Mouse (Mus musculus) kidney, embryonic 16.5 days (tissue): ENCODE measurements around the gene Pelo. TPM values are rescaled to one million over a fixed set of nuclear protein-coding genes. Genes with fewer than 3 reads are reported as not detected.

ENCODE experiments used
- ATAC-seq: fragments of 200-750 bp; cut with Nextera tagmentation; 2 replicates; pipeline ENCODE4 v1.8.0; 2017; ENCODE audit warnings: moderate TSS enrichment; ENCODE audit not compliant: low FRiP score, low TSS enrichment
- H3K27ac ChIP-seq: fragments of 300-500 bp; sonication (generic); 2 replicates; pipeline ENCODE4 v1.5.1; 2014; ENCODE audit warnings: low read length
- H3K27me3 ChIP-seq: fragments of 300-500 bp; sonication (generic); 2 replicates; pipeline ENCODE4 v1.6.1; 2014; ENCODE audit warnings: low read length, control low read depth, mixed read lengths; ENCODE audit not compliant: insufficient read depth
- H3K36me3 ChIP-seq: fragments of 300-500 bp; sonication (generic); 2 replicates; pipeline ENCODE4 v1.6.1; 2014; ENCODE audit warnings: low read length, control low read depth, mixed read lengths; ENCODE audit not compliant: insufficient read depth
- H3K4me1 ChIP-seq: fragments of 300-500 bp; sonication (generic); 2 replicates; pipeline ENCODE4 v1.6.1; 2014; ENCODE audit warnings: low read length, control low read depth, mixed read lengths; ENCODE audit not compliant: insufficient read depth
- H3K4me2 ChIP-seq: fragments of 300-500 bp; sonication (generic); replicated peaks from 2 replicates; pipeline ENCODE4 v1.6.1; 2014; ENCODE audit warnings: low read depth, low read length
- H3K4me3 ChIP-seq: fragments of 300-500 bp; sonication (generic); 2 replicates; pipeline ENCODE4 v1.5.1; 2014; ENCODE audit warnings: mild to moderate bottlenecking, low read length
- H3K9ac ChIP-seq: fragments of 300-500 bp; sonication (generic); replicated peaks from 2 replicates; pipeline ENCODE4 v1.6.1; 2014; ENCODE audit warnings: low read length
- H3K9me3 ChIP-seq: fragments of 300-500 bp; sonication (generic); 2 replicates; pipeline ENCODE4 v1.6.1; 2016; ENCODE audit warnings: low read length, control low read depth
- WGBS: fragments of 180-500 bp; shearing (Covaris S2); extraction: QIAGEN DNeasy Blood & Tissue Kit; methylation state at CpG from one replicate; pipeline ENCODE4 v1.1.7; 2014; 5-methylcytosine and 5-hydroxymethylcytosine counted together
- polyA plus RNA-seq: library from polyadenylated mRNA; unstranded; fragments of >200 nt; fragmentation: Nextera tagmentation; extraction: Ambion mirVana; gene quantifications from 2 replicates; pipeline ENCODE4 v1.2.1, GENCODE M21; 2015

Pelo gene
- polyA plus RNA-seq, 1 experiment from 2014 or later, result 5.8 TPM

DNA sequence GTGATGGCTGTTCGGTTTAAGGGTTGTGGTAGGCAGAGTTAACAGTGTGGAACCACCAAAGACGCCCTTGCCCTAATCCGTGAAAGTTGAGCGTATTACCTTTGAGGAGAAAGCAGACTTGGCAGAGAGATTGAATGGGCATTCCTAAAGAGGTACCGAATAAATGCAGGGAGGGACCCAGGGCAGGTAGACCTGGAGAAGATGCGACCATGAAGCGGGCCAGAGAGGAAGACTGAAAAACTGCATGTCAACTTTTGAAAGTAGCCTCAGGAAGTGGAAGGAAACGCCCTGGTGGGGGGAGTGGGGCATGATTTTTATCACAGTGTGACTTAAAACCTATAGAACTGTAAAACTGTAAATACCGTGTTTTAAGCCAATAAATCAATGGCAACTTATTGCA lies 9.4 kb upstream of the Pelo start:
- H3K4me1 ChIP-seq, result peaks cover 27% of the 10 kb centered on the region
- H3K27ac ChIP-seq, result no peak overlapping the region
- 59% methylated on average over 9 of the region's 9 CpGs for WGBS
- no peaks in the 10 kb centered on the region for H3K36me3 ChIP-seq
- no peaks in the 10 kb centered on the region for H3K9me3 ChIP-seq
- no peak for ATAC-seq
- peak overlapping the region; percentile 70 for H3K4me2 ChIP-seq
- H3K4me3 ChIP-seq, result peak overlapping the region; percentile 82
- no peak overlapping the region for H3K9ac ChIP-seq
- H3K27me3 ChIP-seq, result no peaks in the 10 kb centered on the region

DNA sequence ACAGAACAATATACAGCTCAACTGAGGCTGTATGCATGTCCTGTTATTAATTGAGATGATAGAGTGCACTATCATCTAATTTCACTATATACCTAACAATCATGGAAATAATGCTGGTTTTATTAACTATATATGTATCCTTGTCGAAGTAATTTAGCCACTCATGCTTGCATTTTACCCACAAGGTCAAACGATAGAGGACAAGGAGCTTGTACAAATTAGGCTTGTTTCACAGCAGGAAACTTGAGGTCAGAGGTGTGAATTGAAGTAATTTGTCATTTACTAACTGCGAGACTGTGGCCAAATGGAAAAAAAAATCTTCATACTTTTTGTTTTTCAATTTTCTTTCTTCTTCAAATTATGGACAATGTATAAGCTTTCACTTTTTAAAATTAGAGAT lies 8.2 kb upstream of the Pelo start:
- no peak for ATAC-seq
- no peak overlapping the region for H3K27ac ChIP-seq
- H3K27me3 ChIP-seq, result no peaks in the 10 kb centered on the region
- 0 out of 2 replicates have a peak overlapping the region, but pooled peaks have one; percentile 20 for H3K4me2 ChIP-seq
- 62% methylated on average over 3 of the region's 3 CpGs for WGBS
- H3K4me1 ChIP-seq, result peaks cover 27% of the 10 kb centered on the region
- H3K36me3 ChIP-seq, result no peaks in the 10 kb centered on the region
- no peaks in the 10 kb centered on the region for H3K9me3 ChIP-seq
- H3K9ac ChIP-seq, result no peak overlapping the region
- no peak overlapping the region for H3K4me3 ChIP-seq

DNA sequence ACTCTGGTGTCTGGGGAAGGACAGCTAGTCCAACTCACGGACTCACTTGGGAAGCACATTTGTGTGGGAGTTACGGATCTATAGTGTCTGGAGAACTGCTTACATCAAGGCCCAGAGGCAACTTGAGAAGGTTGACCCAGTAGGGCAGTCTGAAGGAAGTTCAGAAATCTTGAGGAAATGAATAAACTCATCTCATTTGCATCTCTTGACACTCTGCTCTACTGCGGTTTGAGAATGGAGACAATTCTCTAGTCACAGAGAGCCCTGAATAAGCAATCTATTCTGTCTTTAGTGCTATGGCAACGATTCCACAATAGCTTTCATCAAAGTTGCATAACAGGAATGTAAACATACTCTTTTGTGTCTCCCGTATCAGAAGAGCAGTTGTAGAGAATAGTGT lies 7.0 kb upstream of the Pelo start:
- H3K4me3 ChIP-seq, result no peak overlapping the region
- H3K4me1 ChIP-seq, result peaks cover 24% of the 10 kb centered on the region
- no peak overlapping the region for H3K27ac ChIP-seq
- WGBS, result 58% methylated on average over 5 of the region's 5 CpGs
- no peak overlapping the region for H3K4me2 ChIP-seq
- no peak for ATAC-seq
- no peaks in the 10 kb centered on the region for H3K36me3 ChIP-seq
- H3K27me3 ChIP-seq, result no peaks in the 10 kb centered on the region
- no peak overlapping the region for H3K9ac ChIP-seq
- no peaks in the 10 kb centered on the region for H3K9me3 ChIP-seq

DNA sequence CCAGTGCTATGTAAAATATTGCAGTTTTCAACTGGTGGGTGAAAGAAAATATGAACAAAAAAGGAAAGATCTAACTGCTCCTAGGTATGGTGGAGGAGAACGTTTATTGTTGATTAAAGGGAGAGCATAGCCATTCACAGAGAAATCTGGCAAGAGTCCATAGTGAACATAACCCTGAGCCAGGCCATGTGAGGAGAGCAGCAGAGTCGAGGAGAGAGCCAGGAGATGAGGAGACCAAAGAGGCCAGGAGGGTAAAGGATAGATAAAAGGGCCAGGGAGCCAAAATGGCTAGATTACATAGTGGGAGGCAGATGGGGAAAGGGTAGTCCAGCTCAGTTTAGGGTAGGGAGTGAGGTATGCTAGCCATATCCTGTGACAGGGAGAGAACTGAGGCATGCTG lies 6.2 kb upstream of the Pelo start:
- Histone ChIP-seq H3K9me3 (no peaks in the 10 kb centered on the region), H3K4me1 (peaks cover 27% of the 10 kb centered on the region), H3K27ac (no peak overlapping the region), H3K36me3 (no peaks in the 10 kb centered on the region), H3K4me3 (no peak overlapping the region), H3K27me3 (no peaks in the 10 kb centered on the region), H3K4me2 (no peak overlapping the region), H3K9ac (no peak overlapping the region)
- no peak for ATAC-seq
- 35% methylated on average over 2 of the region's 2 CpGs for WGBS

DNA sequence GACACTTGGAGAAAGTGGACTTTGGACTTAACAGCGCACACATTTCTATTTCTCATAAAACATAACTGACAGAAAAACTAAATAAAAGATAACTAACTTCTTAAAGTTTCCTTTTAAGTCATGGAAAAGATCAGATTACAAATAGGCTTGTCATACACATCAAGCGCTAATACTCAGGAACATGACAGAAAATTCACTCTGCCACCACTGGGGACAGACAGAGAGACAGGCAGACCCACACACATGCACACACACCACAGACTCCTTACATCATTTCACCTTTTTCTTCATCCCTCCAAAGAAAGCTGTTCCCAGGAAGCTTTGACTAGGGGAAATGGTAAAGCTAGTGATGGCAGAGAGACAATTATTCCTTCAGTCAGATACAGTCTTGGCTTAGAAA lies 5.4 kb upstream of the Pelo start:
- no peak overlapping the region for H3K4me3 ChIP-seq
- H3K36me3 ChIP-seq, result no peaks in the 10 kb centered on the region
- peaks cover 29% of the 10 kb centered on the region for H3K4me1 ChIP-seq
- H3K4me2 ChIP-seq, result no peak overlapping the region
- no peaks in the 10 kb centered on the region for H3K9me3 ChIP-seq
- no peak overlapping the region for H3K27ac ChIP-seq
- 88% methylated on average over 2 of the region's 2 CpGs for WGBS
- no peak overlapping the region for H3K9ac ChIP-seq
- H3K27me3 ChIP-seq, result no peaks in the 10 kb centered on the region
- no peak for ATAC-seq

DNA sequence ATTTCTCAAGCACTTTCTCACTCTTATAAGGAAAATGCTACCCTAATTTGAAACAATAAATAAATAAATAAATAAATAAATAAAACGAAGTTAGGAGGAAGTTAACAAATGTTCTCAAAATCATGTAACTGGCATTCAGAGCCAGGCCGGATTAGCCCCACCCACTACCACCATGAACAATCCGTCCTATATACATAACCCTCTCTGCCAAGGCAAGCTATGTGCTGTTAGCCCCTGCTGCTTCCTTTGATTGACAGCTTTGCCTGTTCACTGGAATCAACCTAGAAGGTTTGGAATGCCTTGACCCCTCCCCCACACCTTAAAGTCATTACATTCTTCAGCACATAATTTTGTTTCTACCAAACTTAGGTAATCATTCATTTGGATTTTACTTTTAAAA lies 1.5 kb upstream of the Pelo start:
- Histone ChIP-seq H3K4me3 (no peak overlapping the region), H3K9ac (no peak overlapping the region), H3K27ac (peak overlapping the region; percentile 98), H3K4me1 (peaks cover 29% of the 10 kb centered on the region), H3K9me3 (no peaks in the 10 kb centered on the region), H3K36me3 (peaks cover 11% of the 10 kb centered on the region), H3K27me3 (no peaks in the 10 kb centered on the region), H3K4me2 (peak overlapping the region; percentile 90; the same call in 1 of the 2 replicates)
- 72% methylated on average over 3 of the region's 3 CpGs for WGBS
- ATAC-seq, result no peak

DNA sequence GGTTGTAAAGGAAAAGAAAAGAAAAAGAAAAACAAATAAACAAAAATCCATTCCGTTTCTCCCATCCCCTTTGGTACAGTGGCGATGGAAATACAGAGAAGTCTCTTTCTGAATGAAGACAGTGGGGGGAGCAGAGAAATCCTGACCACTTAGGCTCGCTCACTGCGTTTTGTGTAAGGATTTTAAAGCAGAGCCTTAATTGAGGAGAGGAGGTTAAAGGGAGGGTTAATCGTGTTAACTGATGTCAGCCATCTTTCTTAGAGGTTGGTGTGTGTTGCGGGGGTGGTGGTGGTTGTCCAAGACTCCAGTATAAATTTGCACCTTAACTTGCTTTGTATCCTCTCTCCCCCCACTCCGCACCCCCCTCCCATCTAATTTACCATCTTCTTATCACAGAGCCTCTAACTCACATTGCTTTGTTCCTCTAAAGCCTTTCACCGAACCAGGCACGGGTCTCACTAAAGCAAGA lies 1.0 kb upstream of the Pelo start:
- no peak for ATAC-seq
- Histone ChIP-seq H3K36me3 (peaks cover 14% of the 10 kb centered on the region), H3K27ac (peak overlapping the region; percentile 98), H3K4me2 (peak overlapping the region; percentile 90), H3K9me3 (no peaks in the 10 kb centered on the region), H3K9ac (peak overlapping the region; percentile 88; the same call in 1 of the 2 replicates), H3K27me3 (no peaks in the 10 kb centered on the region), H3K4me1 (peaks cover 31% of the 10 kb centered on the region), H3K4me3 (peak overlapping the region; percentile 74)
- 42% methylated on average over 9 of the region's 9 CpGs for WGBS

DNA sequence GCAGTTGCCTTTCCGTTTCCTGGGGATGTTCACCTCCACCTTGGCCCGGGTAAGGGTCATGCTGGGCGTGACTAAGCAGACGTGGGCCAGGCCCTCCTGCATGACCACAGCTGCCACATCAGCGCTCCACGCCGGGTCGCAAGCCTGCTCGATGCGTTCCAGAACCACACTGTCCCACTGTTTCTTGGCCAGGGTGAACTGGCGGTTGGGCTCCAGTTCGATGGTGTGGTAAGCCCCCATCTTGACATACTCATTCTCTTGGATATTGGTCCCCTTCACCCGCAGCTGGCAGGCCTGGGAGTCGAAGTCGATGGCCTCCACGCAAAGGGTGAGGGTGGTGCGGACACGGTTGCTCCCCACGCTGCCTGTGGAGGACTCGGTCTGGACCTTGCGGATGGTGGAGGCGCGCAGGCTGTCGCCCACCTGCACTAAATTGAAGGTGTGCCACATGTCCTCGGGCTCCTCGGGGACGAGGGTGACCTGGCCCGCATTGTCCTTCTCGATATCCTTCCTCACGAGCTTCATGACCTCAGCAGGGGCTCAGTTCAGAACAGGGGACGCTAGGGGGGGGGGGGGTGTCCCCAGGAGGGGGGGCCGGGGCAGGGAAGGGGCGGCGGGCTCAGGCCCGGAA lies 476 bp downstream of the Pelo start:
- no peaks in the 10 kb centered on the region for H3K27me3 ChIP-seq
- H3K9me3 ChIP-seq, result no peaks in the 10 kb centered on the region
- peak overlapping the region; percentile 74 for H3K4me3 ChIP-seq
- peak overlapping the region; percentile 98 for H3K27ac ChIP-seq
- peak overlapping the region; percentile 90 for H3K4me2 ChIP-seq
- H3K36me3 ChIP-seq, result peaks cover 16% of the 10 kb centered on the region
- peak; percentile 59 for ATAC-seq
- H3K4me1 ChIP-seq, result peaks cover 28% of the 10 kb centered on the region
- 5% methylated on average over 33 of the region's 35 CpGs for WGBS
- peak overlapping the region; percentile 88 for H3K9ac ChIP-seq

DNA sequence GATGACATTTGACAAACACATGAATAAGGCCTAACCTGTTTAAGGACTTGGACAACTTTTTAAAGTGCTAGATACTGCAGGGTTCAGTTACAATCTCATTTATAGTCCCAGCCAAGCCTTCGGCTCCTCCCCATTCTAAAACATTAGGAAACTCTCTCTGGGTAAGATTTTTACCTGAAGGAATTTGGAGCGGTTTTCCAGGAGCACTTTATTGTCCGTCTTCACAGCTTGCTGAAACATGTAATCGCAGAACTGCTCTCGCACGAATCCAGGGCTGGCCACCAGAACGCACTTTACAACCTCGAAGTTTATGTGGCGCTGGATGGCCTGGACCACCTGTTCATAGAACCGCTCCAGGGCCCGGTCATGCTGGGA lies 979 bp downstream of the Pelo start:
- no peaks in the 10 kb centered on the region for H3K9me3 ChIP-seq
- peaks cover 28% of the 10 kb centered on the region for H3K4me1 ChIP-seq
- H3K9ac ChIP-seq, result peak overlapping the region; percentile 88
- ATAC-seq, result no peak
- H3K4me3 ChIP-seq, result peak overlapping the region; percentile 74
- H3K27ac ChIP-seq, result peak overlapping the region; percentile 98
- peaks cover 16% of the 10 kb centered on the region for H3K36me3 ChIP-seq
- H3K27me3 ChIP-seq, result no peaks in the 10 kb centered on the region
- H3K4me2 ChIP-seq, result peak overlapping the region; percentile 90
- 36% methylated on average over 11 of the region's 11 CpGs for WGBS

DNA sequence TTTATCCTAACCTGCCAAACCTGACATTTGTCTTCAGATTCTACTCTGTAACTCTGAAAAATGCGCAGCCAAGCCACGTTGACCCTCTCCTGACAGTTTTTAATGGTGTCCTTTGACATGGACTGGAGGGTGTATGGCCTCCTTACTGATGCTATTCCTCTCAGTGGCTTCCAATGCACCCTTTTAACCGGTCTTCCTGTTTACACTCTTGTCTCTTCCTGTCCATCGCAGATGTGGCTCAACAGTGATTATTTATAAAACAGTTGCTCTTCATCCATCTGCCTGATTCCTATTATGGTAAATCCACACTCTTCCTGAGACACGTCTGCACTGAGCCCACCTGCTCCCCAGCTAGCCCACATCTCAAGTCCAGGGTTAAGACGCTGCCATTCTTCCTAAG lies 4.0 kb downstream of the Pelo start:
- Histone ChIP-seq H3K27me3 (no peaks in the 10 kb centered on the region), H3K36me3 (peaks cover 16% of the 10 kb centered on the region), H3K9ac (no peak overlapping the region), H3K27ac (no peak overlapping the region), H3K4me2 (no peak overlapping the region), H3K9me3 (no peaks in the 10 kb centered on the region), H3K4me3 (no peak overlapping the region), H3K4me1 (peaks cover 23% of the 10 kb centered on the region)
- ATAC-seq, result no peak
- WGBS, result 77% methylated on average over 6 of the region's 6 CpGs
